Mouse (Mus musculus) neural tube, embryonic 12.5 days (tissue): ENCODE results near the gene Mrpl34. TPM values are rescaled to one million over a fixed set of nuclear protein-coding genes. Genes with fewer than 3 reads are reported as not detected.
A peak's percentile ranks its signal among the peaks of the same experiment; 100 is the strongest.
"Not testable (repeated sequence)": the region's sequence is repeated elsewhere in the genome, so short reads cannot be mapped to it uniquely, and the experiment has no call there.

Experiments used
- ATAC-seq: fragments of 200-750 bp; cut with Nextera tagmentation; 2 replicates; pipeline ENCODE4 v1.8.0; 2017; ENCODE audit warnings: low read depth, mild to moderate bottlenecking, moderate TSS enrichment, moderate library complexity; ENCODE audit not compliant: low FRiP score
- H3K27ac ChIP-seq: fragments of 300-500 bp; sonication (generic); 2 replicates; pipeline ENCODE4 v1.5.1; 2016
- H3K27me3 ChIP-seq: fragments of 300-500 bp; sonication (generic); replicated peaks from 2 replicates; pipeline ENCODE4 v1.6.1; 2016; ENCODE audit warnings: mild to moderate bottlenecking
- H3K36me3 ChIP-seq: fragments of 300-500 bp; sonication (generic); 2 replicates; pipeline ENCODE4 v1.6.1; 2016; ENCODE audit warnings: mild to moderate bottlenecking
- H3K4me1 ChIP-seq: fragments of 300-500 bp; sonication (generic); 2 replicates; pipeline ENCODE4 v1.6.1; 2016
- H3K4me2 ChIP-seq: fragments of 300-500 bp; sonication (generic); replicated peaks from 2 replicates; pipeline ENCODE4 v1.6.1; 2016; ENCODE audit warnings: mild to moderate bottlenecking
- H3K4me3 ChIP-seq: fragments of 300-500 bp; sonication (generic); 2 replicates; pipeline ENCODE4 v1.5.1; 2016
- H3K9ac ChIP-seq: fragments of 300-500 bp; sonication (generic); 2 replicates; pipeline ENCODE4 v1.6.1; 2016; ENCODE audit warnings: mild to moderate bottlenecking
- H3K9me3 ChIP-seq: fragments of 300-500 bp; sonication (generic); 2 replicates; pipeline ENCODE4 v1.6.1; 2016; ENCODE audit warnings: mild to moderate bottlenecking
- WGBS: fragments of 180-500 bp; shearing (Covaris S2); methylation state at CpG from one replicate; pipeline ENCODE4 v1.1.7; 2016; 5-methylcytosine and 5-hydroxymethylcytosine counted together
- polyA plus RNA-seq: library from polyadenylated mRNA; unstranded; fragments of >200 nt; fragmentation: Nextera tagmentation; extraction: Ambion mirVana; gene quantifications from 2 replicates; pipeline ENCODE4 v1.2.1, GENCODE M21; 2016

The Mrpl34 gene
- 234 and 246 TPM in 2 replicates for polyA plus RNA-seq

GRCm38 (mm10) chr8:71464513-71465500, at the start of gene Mrpl34:
Gene Mrpl34, plus strand, starts transcription at chr8:71464959.
- Histone ChIP-seq H3K27me3 (no peaks in the 10 kb centered on the region), H3K36me3 (peaks cover 15% of the 10 kb centered on the region), H3K9ac (peak within 1 kb of the TSS; percentile 85), H3K9me3 (no peaks in the 10 kb centered on the region), H3K4me2 (peak within 1 kb of the TSS; percentile 92), H3K4me3 (peak within 1 kb of the TSS; percentile 87), H3K4me1 (peaks cover 37% of the 10 kb centered on the region), H3K27ac (peak within 1 kb of the TSS; percentile 53)
- under 1% methylated on average over 59 of the region's 59 CpGs for WGBS
- peak; percentile 74 for ATAC-seq

- no peak overlapping the region for H3K27ac ChIP-seq
- no peak overlapping the region for H3K4me3 ChIP-seq
- no peak overlapping the region for H3K4me2 ChIP-seq
- no peak overlapping the region for H3K9ac ChIP-seq
- no peaks in the 10 kb centered on the region for H3K36me3 ChIP-seq
- no peaks in the 10 kb centered on the region for H3K27me3 ChIP-seq
- H3K9me3 ChIP-seq, result no peaks in the 10 kb centered on the region
- H3K4me1 ChIP-seq, result no peaks in the 10 kb centered on the region
- ATAC-seq, result no peak
Measured at GRCm38 (mm10) chr8:71422121-71422520, 42.6 kb upstream of the Mrpl34 start.

GRCm38 (mm10) chr8:71432935-71433334, 31.8 kb upstream of the Mrpl34 start:
- H3K27me3 ChIP-seq, ATAC-seq: not testable (repeated sequence)
- 77% methylated on average over 1 of the region's 1 CpGs for WGBS

GRCm38 (mm10) chr8:71437041-71437440, 27.7 kb upstream of the Mrpl34 start:
- Histone ChIP-seq H3K4me1 (no peaks in the 10 kb centered on the region), H3K27ac (no peak overlapping the region), H3K27me3 (peaks cover 2% of the 10 kb centered on the region; the same call in 1 of the 2 replicates), H3K9ac (no peak overlapping the region), H3K36me3 (no peaks in the 10 kb centered on the region), H3K9me3 (no peaks in the 10 kb centered on the region), H3K4me3 (no peak overlapping the region), H3K4me2 (no peak overlapping the region)
- no peak for ATAC-seq
- WGBS, result 63% methylated on average over 3 of the region's 3 CpGs

More at GRCm38 (mm10) chr8:71432935-71433334, 31.8 kb upstream of the Mrpl34 start:
- H3K4me2 ChIP-seq, H3K4me1 ChIP-seq, H3K9ac ChIP-seq, H3K4me3 ChIP-seq, H3K27ac ChIP-seq, H3K36me3 ChIP-seq, H3K9me3 ChIP-seq: not testable (repeated sequence)

GRCm38 (mm10) chr8:71441404-71441803, 23.4 kb upstream of the Mrpl34 start:
- H3K4me3 ChIP-seq, result no peak overlapping the region
- H3K27me3 ChIP-seq, result peaks cover 4% of the 10 kb centered on the region; the same call in 1 of the 2 replicates
- H3K36me3 ChIP-seq, result no peaks in the 10 kb centered on the region
- 0% methylated on average over 7 of the region's 7 CpGs for WGBS
- ATAC-seq, result no peak; the same call in 1 of the 2 replicates
- no peaks in the 10 kb centered on the region for H3K4me1 ChIP-seq
- no peak overlapping the region for H3K27ac ChIP-seq
- no peak overlapping the region for H3K4me2 ChIP-seq
- H3K9me3 ChIP-seq, result no peaks in the 10 kb centered on the region
- no peak overlapping the region for H3K9ac ChIP-seq

- Histone ChIP-seq H3K4me2 (no peak overlapping the region), H3K9me3 (no peaks in the 10 kb centered on the region), H3K27ac (no peak overlapping the region), H3K9ac (no peak overlapping the region), H3K27me3 (peaks cover 4% of the 10 kb centered on the region; the same call in 1 of the 2 replicates), H3K36me3 (no peaks in the 10 kb centered on the region), H3K4me3 (no peak overlapping the region), H3K4me1 (no peaks in the 10 kb centered on the region)
- ATAC-seq, result no peak
- WGBS, result 86% methylated on average over 7 of the region's 7 CpGs
Measured at GRCm38 (mm10) chr8:71445096-71445495, 19.7 kb upstream of the Mrpl34 start.

- H3K4me2 ChIP-seq, result no peak overlapping the region
- no peaks in the 10 kb centered on the region for H3K4me1 ChIP-seq
- no peak overlapping the region for H3K27ac ChIP-seq
- H3K4me3 ChIP-seq, result no peak overlapping the region
- no peaks in the 10 kb centered on the region for H3K27me3 ChIP-seq
- H3K36me3 ChIP-seq, result no peaks in the 10 kb centered on the region; the same call in 1 of the 2 replicates
- no peak for ATAC-seq
- H3K9ac ChIP-seq, result no peak overlapping the region
- WGBS, result 65% methylated on average over 4 of the region's 4 CpGs
- H3K9me3 ChIP-seq, result no peaks in the 10 kb centered on the region
Measured at GRCm38 (mm10) chr8:71451337-71451736, 13.4 kb upstream of the Mrpl34 start.

- H3K4me1 ChIP-seq, result no peaks in the 10 kb centered on the region
- 44% methylated on average over 11 of the region's 11 CpGs for WGBS
- no peak overlapping the region for H3K4me3 ChIP-seq
- H3K27me3 ChIP-seq, result no peaks in the 10 kb centered on the region
- no peaks in the 10 kb centered on the region for H3K9me3 ChIP-seq
- H3K9ac ChIP-seq, result no peak overlapping the region
- no peak overlapping the region for H3K4me2 ChIP-seq
- H3K27ac ChIP-seq, result no peak overlapping the region
- H3K36me3 ChIP-seq, result peaks cover 3% of the 10 kb centered on the region
- ATAC-seq, result no peak
Measured at GRCm38 (mm10) chr8:71451777-71452176, 13.0 kb upstream of the Mrpl34 start.

- Histone ChIP-seq H3K36me3 (peaks cover 12% of the 10 kb centered on the region), H3K27me3 (no peaks in the 10 kb centered on the region), H3K4me1 (no peaks in the 10 kb centered on the region), H3K4me3 (no peak overlapping the region), H3K9ac (no peak overlapping the region), H3K4me2 (no peak overlapping the region), H3K9me3 (no peaks in the 10 kb centered on the region), H3K27ac (no peak overlapping the region)
- ATAC-seq, result no peak
- 77% methylated on average over 2 of the region's 2 CpGs for WGBS
Measured at GRCm38 (mm10) chr8:71452669-71453068, 12.1 kb upstream of the Mrpl34 start.

- Histone ChIP-seq H3K27ac (no peak overlapping the region), H3K4me3 (no peak overlapping the region), H3K9ac (no peak overlapping the region), H3K9me3 (no peaks in the 10 kb centered on the region), H3K4me1 (no peaks in the 10 kb centered on the region; the same call in 1 of the 2 replicates), H3K36me3 (peaks cover 31% of the 10 kb centered on the region), H3K4me2 (no peak overlapping the region), H3K27me3 (no peaks in the 10 kb centered on the region)
- ATAC-seq, result no peak
- 77% methylated on average over 8 of the region's 8 CpGs for WGBS
Measured at GRCm38 (mm10) chr8:71454668-71455067, 10.1 kb upstream of the Mrpl34 start.

- H3K4me2 ChIP-seq, result no peak overlapping the region
- no peak overlapping the region for H3K4me3 ChIP-seq
- 40% methylated on average over 22 of the region's 22 CpGs for WGBS
- peaks cover 46% of the 10 kb centered on the region for H3K36me3 ChIP-seq
- H3K9me3 ChIP-seq, result no peaks in the 10 kb centered on the region
- peaks cover 9% of the 10 kb centered on the region for H3K4me1 ChIP-seq
- no peak overlapping the region for H3K27ac ChIP-seq
- H3K9ac ChIP-seq, result no peak overlapping the region
- H3K27me3 ChIP-seq, result no peaks in the 10 kb centered on the region
- ATAC-seq, result no peak
Measured at GRCm38 (mm10) chr8:71456906-71457305, 7.9 kb upstream of the Mrpl34 start.

GRCm38 (mm10) chr8:71457659-71458270, 7.0 kb upstream of the Mrpl34 start:
- 83% methylated on average over 20 of the region's 20 CpGs for WGBS
- Histone ChIP-seq H3K4me3 (no peak overlapping the region), H3K9me3 (no peaks in the 10 kb centered on the region), H3K4me2 (no peak overlapping the region), H3K27ac (no peak overlapping the region), H3K4me1 (peaks cover 17% of the 10 kb centered on the region), H3K9ac (no peak overlapping the region), H3K27me3 (no peaks in the 10 kb centered on the region), H3K36me3 (peaks cover 46% of the 10 kb centered on the region)
- ATAC-seq, result no peak
